Mouse (Mus musculus): ENCODE measurements around the gene Rplp0. TPM values are rescaled to one million over a fixed set of nuclear protein-coding genes. Genes with fewer than 3 reads are reported as not detected.

Gene Rplp0
- polyA plus RNA-seq, 1 experiment from 2014 or later = 1,589 TPM

DNA sequence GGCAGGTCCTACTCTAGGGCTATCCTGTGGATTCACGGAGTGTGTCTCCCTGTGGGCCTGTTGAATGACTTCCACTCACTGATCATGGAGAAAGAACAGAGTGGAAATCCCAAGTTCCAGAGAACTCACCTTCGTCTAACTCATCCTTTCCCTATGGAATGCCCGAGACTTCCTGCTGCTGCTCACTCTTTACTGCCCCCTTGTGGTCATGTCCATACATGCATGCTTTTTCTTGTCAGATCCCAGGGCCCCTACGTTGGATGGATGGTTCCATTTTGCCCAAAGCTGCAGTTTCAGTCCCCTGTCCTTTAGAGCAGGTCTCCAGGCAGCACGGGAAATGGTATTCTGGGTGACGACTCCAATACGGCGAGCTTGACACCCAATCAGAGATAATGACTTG lies 3.0 kb upstream of the Rplp0 start:
- no peak overlapping the region for H3K4me2 ChIP-seq
- H3K9ac ChIP-seq = no peak overlapping the region
- H3K27ac ChIP-seq = no peak overlapping the region; the same call in 1 of the 2 replicates
- WGBS = 10% methylated on average over 8 of the region's 8 CpGs
- ATAC-seq (ENCODE audit: borderline replicate concordance, extremely low read depth, low FRiP score, low TSS enrichment) = no peak
- no peak overlapping the region for H3K4me3 ChIP-seq
- H3K9me3 ChIP-seq = no peaks in the 10 kb centered on the region
- H3K27me3 ChIP-seq = no peaks in the 10 kb centered on the region
- peaks cover 41% of the 10 kb centered on the region for H3K36me3 ChIP-seq
- peaks cover 15% of the 10 kb centered on the region for H3K4me1 ChIP-seq

DNA sequence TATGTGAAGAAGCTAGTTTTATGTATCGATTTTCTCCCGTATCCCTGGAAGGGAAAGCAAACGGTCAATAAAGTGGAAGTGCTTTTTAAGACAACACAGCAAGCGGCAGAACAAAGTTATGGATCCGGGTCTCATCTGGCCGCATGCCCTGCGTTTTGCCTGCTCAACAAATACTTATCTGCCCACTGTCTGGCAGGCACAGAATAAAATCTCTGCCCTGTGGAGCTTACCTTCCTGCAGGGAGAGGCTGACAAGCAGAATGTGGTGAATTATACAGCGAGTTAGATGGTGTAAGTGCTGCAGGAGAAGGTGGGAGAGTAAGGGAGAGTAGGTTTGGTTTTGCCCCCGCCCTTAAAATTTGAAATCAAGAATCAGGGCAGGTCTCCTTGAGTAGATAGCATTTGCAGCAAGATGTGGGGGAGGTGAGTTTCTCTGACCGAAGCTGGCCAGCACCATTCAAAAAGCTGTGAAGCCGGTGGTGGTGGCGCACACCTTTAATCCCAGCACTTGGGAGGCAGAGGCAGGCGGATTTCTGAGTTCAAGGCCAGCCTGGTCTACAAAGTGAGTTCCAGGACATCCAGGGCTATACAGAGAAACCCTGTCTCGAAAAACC lies 979 bp upstream of the Rplp0 start:
- WGBS = 84% methylated on average over 14 of the region's 14 CpGs
- peaks cover 29% of the 10 kb centered on the region for H3K4me1 ChIP-seq
- no peak overlapping the region for H3K9ac ChIP-seq
- H3K4me2 ChIP-seq = no peak overlapping the region
- H3K36me3 ChIP-seq = peaks cover 42% of the 10 kb centered on the region
- H3K4me3 ChIP-seq = no peak overlapping the region
- H3K9me3 ChIP-seq = no peaks in the 10 kb centered on the region
- H3K27ac ChIP-seq = no peak overlapping the region
- H3K27me3 ChIP-seq = no peaks in the 10 kb centered on the region
- no peak for ATAC-seq (ENCODE audit: borderline replicate concordance, extremely low read depth, low FRiP score, low TSS enrichment)

DNA sequence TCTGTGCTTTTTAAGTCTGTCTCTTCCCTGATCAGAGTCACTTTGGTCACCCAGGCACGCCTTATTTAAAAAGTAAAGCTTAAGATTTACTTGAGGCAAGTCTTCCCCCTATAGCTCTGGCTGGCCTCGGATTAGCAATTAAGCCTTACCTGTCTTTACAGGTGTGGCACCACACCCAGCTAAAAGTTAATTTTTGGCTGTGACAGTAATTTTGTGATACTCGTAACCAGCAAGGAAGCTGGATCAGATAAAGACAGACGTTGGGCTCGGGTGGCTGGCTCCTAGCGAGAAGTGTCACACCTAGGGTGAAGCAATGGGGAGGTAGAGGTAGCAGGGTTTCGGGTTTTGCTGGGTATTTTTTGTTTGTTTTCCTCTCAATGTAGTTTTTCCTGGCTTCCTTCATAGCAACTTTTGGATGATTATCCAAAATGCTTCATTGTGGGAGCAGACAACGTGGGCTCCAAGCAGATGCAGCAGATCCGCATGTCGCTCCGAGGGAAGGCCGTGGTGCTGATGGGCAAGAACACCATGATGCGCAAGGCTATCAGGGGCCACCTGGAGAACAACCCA lies 1.2 kb downstream of the Rplp0 start:
- Histone ChIP-seq H3K9me3 (no peaks in the 10 kb centered on the region), H3K27ac (peak overlapping the region; percentile 80; the same call in 1 of the 2 replicates), H3K4me1 (peaks cover 43% of the 10 kb centered on the region), H3K9ac (peak overlapping the region; percentile 100), H3K36me3 (peaks cover 36% of the 10 kb centered on the region), H3K27me3 (no peaks in the 10 kb centered on the region), H3K4me3 (peak overlapping the region; percentile 79), H3K4me2 (peak overlapping the region; percentile 74)
- no peak for ATAC-seq (ENCODE audit: borderline replicate concordance, extremely low read depth, low FRiP score, low TSS enrichment)
- WGBS = 25% methylated on average over 13 of the region's 13 CpGs

DNA sequence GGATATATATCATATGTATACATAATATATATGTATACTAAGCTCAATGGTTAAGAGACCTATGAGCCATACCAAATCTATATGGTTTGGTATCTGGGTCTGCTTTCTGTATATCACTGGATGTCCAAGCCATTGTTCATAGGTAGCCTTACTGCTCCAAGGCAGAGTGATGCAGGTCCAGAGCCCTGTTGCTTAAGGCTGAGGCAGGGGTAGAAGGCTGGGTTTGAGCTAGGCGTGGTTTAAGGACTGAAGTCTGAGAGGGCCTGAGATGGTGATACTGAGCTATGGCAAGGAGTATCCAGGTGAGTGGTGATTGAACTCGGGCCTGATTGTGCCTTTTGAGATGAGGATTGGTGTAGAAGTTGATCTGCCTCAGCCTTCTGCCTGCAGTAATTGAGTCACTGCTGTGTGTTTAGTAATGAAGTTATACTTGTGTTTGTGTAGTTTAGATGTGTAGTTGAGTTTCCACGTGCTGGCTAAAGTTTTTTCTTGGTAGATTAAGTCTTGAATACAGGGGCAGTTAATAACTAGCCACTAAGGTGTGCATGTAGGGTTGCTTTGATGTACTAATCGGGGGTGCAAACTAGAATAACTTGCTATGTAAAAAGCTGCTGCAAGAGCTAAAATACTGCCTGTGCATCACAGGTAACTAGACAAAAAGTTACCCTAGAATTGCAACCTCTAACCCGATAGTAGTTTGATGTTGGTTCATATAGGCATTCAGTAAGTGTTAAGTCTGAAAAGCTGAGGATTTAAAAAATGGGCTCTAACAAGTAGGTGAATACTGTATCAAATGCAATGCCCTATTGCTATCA lies 4.7 kb downstream of the Rplp0 start:
- Histone ChIP-seq H3K9ac (0 out of 2 replicates have a peak overlapping the region, but pooled peaks have one; percentile 4), H3K27ac (peak overlapping the region; percentile 69; the same call in 1 of the 2 replicates), H3K4me1 (peaks cover 55% of the 10 kb centered on the region), H3K4me2 (peak overlapping the region; percentile 91; the same call in 1 of the 2 replicates), H3K4me3 (no peak overlapping the region), H3K9me3 (no peaks in the 10 kb centered on the region), H3K27me3 (no peaks in the 10 kb centered on the region), H3K36me3 (peaks cover 36% of the 10 kb centered on the region)
- 43% methylated on average over 5 of the region's 5 CpGs for WGBS
- no peak for ATAC-seq (ENCODE audit: borderline replicate concordance, extremely low read depth, low FRiP score, low TSS enrichment)

DNA sequence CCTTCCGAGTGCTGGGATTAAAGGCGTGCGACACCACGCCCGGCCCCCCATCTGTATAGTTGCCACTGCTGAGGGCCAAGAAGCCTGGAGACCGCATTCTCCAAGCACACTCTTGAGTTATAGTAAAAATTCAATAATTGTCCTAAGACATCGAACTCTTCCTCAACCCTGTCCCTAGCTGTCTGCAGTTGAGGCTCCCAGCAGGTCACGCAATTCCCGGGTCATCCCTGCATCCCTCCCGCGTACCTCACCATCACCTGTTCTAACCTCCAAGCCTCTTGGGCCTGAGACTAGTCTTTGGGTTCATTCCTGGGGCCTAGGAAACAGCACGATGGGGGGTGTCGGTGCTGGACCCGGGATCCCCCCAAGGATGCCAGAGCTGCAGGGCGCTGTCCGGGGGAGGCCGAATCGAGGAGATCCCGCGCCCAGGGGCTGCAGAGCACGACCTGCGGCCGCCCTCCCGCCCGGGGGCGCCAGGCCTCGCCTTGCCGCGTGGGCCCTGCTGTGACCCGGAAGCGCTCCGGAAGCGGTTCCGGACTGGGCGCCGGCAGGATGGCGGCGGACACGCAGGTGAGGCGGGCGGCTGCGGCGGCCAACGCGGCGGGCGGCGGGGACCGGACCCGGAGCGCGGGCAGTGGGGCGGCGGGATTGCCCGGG lies 5.6 kb downstream of the Rplp0 start, which contains the start of gene Gcn1l1:
Gene Gcn1l1 (plus strand): TSS at position 518 of the 657 bp plus-strand sequence.
- WGBS = 2% methylated on average over 38 of the region's 55 CpGs
- peak within 1 kb of the TSS; percentile 99 for H3K4me3 ChIP-seq
- no peaks in the 10 kb centered on the region for H3K27me3 ChIP-seq
- H3K4me2 ChIP-seq = peak within 1 kb of the TSS; percentile 91
- H3K36me3 ChIP-seq = peaks cover 36% of the 10 kb centered on the region
- ATAC-seq (ENCODE audit: borderline replicate concordance, extremely low read depth, low FRiP score, low TSS enrichment) = peak; percentile 83
- H3K27ac ChIP-seq = peak within 1 kb of the TSS; percentile 69
- peak within 1 kb of the TSS; percentile 92 for H3K9ac ChIP-seq
- H3K4me1 ChIP-seq = peaks cover 58% of the 10 kb centered on the region
- no peaks in the 10 kb centered on the region for H3K9me3 ChIP-seq

DNA sequence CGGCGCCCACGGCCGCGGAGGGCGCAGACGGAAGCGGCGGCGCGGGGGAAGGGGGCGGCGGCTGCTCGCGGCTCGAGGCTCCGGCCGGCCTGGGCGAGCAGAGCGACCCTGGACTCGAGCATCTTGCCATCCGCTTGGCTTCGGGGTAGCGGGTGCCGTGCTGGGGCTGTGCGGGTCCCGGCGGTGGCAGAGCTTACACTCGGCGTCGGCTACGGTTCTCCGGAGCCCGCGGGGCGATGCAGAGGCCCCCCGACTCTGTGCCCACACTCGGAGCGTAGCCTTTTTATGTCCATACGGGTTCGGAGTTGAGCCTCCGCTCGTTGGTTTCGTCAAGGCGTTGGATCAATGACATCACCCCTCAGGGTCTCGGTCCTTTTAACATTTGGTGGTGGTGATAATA lies 6.1 kb downstream of the Rplp0 start:
- ATAC-seq (ENCODE audit: borderline replicate concordance, extremely low read depth, low FRiP score, low TSS enrichment) = peak; percentile 36
- peaks cover 55% of the 10 kb centered on the region for H3K4me1 ChIP-seq
- under 1% methylated on average over 45 of the region's 46 CpGs for WGBS

DNA sequence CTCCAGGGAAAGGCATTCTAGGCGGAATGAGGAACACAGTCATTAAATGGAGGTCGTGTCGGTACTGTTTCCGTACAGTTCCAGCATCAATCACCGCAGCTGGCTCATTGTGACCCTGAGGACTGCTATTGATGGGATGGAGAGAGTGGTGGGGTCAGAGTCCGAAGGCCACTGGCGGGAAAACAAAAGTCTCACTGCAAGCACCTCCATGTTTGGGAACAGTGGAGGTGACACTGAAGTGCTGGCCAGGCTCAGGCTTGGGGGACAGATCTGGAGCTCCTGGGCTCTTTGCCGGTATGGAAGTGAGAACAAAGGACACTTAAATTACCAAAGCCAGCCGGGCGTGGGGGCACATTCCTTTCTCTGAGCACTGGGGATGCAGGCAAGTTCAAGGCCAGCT lies 9.4 kb downstream of the Rplp0 start:
- H3K27me3 ChIP-seq = no peaks in the 10 kb centered on the region
- H3K9me3 ChIP-seq = no peaks in the 10 kb centered on the region
- no peak for ATAC-seq (ENCODE audit: borderline replicate concordance, extremely low read depth, low FRiP score, low TSS enrichment)
- no peak overlapping the region for H3K9ac ChIP-seq
- no peak overlapping the region for H3K4me3 ChIP-seq
- H3K4me2 ChIP-seq = no peak overlapping the region
- peaks cover 27% of the 10 kb centered on the region for H3K36me3 ChIP-seq
- 39% methylated on average over 10 of the region's 10 CpGs for WGBS
- H3K4me1 ChIP-seq = peaks cover 36% of the 10 kb centered on the region
- H3K27ac ChIP-seq = peak overlapping the region; percentile 74

More for the DNA sequence above, 6.1 kb downstream of the Rplp0 start:
- H3K4me2 ChIP-seq = peak overlapping the region; percentile 91
- peak overlapping the region; percentile 69 for H3K27ac ChIP-seq
- H3K9me3 ChIP-seq = no peaks in the 10 kb centered on the region
- H3K4me3 ChIP-seq = peak overlapping the region; percentile 99
- peaks cover 36% of the 10 kb centered on the region for H3K36me3 ChIP-seq
- H3K27me3 ChIP-seq = no peaks in the 10 kb centered on the region
- peak overlapping the region; percentile 92 for H3K9ac ChIP-seq

DNA sequence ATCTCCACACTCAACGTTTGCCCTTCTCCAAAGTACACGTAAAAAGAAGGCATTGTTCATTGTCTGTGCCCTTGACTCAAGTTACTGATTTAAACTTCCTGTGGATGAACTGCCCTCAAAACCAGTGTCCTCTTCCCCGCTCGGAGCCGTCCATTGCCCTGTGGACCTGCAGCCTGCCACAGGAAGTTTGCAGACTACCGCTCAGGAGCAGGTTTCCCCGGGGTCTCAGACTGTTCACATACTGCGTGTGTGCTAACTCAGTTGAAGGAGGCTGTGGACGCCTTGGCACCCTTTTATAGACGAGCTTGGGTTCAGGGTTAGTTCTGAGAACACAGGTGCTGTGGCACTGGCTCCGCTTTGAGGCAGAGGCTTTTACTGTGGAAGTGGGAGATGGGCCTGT lies 10.0 kb downstream of the Rplp0 start:
- ATAC-seq (ENCODE audit: borderline replicate concordance, extremely low read depth, low FRiP score, low TSS enrichment) = no peak
- Histone ChIP-seq H3K27ac (peak overlapping the region; percentile 74), H3K4me2 (peak overlapping the region; percentile 1; the same call in 1 of the 2 replicates), H3K27me3 (no peaks in the 10 kb centered on the region), H3K9me3 (no peaks in the 10 kb centered on the region), H3K9ac (no peak overlapping the region), H3K4me1 (peaks cover 36% of the 10 kb centered on the region), H3K36me3 (peaks cover 27% of the 10 kb centered on the region), H3K4me3 (no peak overlapping the region)
- WGBS = 58% methylated on average over 11 of the region's 11 CpGs

DNA sequence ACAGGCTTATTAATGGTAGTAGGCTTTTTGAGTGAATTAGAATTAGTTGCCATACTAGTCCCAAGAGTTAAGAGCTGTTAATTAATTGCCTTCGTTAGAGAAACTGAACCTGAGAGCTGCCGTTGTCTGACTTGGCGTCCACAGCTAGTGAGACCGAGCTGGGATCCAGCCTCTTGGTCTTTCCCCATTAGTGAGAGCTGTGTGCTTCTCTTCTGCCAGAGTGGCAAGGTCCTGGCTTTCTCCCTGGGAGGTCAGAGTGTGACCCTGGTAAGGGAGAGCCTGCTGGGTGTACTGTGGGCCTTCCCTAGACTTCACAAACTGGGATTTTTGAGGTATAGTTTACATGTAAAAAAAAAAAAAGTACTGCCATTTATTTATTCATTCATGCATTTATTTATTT lies 10.5 kb downstream of the Rplp0 start:
- H3K4me3 ChIP-seq = no peak overlapping the region
- 83% methylated on average over 4 of the region's 4 CpGs for WGBS
- peak overlapping the region; percentile 74 for H3K27ac ChIP-seq
- H3K9ac ChIP-seq = no peak overlapping the region
- H3K36me3 ChIP-seq = peaks cover 30% of the 10 kb centered on the region
- peaks cover 32% of the 10 kb centered on the region for H3K4me1 ChIP-seq
- H3K27me3 ChIP-seq = no peaks in the 10 kb centered on the region
- no peaks in the 10 kb centered on the region for H3K9me3 ChIP-seq
- peak overlapping the region; percentile 1; the same call in 1 of the 2 replicates for H3K4me2 ChIP-seq
- ATAC-seq (ENCODE audit: borderline replicate concordance, extremely low read depth, low FRiP score, low TSS enrichment) = no peak

DNA sequence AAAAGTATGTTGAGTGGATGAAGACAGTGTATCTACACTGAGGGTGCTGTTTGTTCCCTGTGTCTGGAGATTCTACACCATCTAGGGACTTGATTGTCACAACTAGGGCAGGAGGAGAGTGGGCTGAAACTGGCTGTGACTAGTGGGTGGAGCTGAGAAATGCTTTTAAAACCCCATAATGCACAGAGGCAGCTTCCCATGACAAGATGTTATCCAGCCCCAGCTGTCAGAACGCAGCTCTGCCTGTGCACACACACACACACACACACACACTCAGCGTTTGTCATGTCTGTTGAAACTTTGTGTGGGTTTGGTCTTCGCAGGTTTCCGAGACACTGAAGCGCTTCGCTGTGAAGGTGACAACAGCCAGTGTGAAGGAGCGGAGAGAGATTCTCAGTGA lies 11.8 kb downstream of the Rplp0 start:
- 92% methylated on average over 7 of the region's 7 CpGs for WGBS
- no peaks in the 10 kb centered on the region for H3K9me3 ChIP-seq
- no peak for ATAC-seq (ENCODE audit: borderline replicate concordance, extremely low read depth, low FRiP score, low TSS enrichment)
- H3K4me2 ChIP-seq = no peak overlapping the region
- H3K27me3 ChIP-seq = no peaks in the 10 kb centered on the region
- H3K27ac ChIP-seq = no peak overlapping the region
- H3K4me3 ChIP-seq = no peak overlapping the region
- peaks cover 26% of the 10 kb centered on the region for H3K4me1 ChIP-seq
- H3K36me3 ChIP-seq = peaks cover 39% of the 10 kb centered on the region
- no peak overlapping the region for H3K9ac ChIP-seq

DNA sequence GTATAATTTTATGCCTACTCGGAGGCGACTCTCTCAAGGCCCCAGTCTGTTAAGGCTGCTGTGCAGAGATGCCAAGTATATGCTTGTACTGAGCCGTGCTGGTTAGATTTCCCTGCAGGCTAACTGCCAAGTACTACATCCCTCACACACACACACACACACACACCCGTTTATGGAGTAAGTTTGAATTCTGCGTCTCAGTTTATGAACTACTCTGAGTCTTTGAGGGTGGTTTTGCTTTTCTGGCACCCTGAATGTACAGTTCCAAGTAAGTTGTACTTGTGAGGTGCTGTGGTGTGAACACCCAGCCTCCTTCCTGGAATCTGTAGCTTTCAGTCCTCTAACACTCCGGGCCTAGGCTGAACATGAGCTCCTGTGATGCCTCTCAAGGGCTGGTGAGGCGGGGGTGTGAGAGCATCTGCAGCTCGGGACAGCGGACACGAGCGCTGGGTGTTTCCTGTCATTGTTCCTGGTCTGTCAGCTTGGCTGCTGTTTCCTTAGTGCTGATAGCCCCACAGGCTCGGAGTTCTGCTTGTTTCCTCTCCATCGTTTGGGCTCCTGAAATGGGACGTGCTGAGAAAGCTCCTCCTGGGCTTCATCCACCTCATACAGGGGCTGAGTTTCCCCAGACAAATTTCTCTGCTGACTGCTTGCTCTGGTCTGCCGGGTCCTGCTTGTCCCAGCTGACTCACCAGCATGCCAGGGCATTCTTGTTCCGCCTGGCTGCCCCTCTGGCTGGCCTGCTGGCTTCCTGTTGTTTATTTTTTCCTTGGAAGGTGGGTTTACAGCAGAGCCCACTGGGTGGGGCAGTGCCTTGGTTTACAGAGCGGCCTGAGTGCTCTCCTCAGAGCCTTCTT lies 13.6 kb downstream of the Rplp0 start:
- 50% methylated on average over 17 of the region's 17 CpGs for WGBS
- H3K4me2 ChIP-seq = no peak overlapping the region

More for the DNA sequence above, 13.6 kb downstream of the Rplp0 start:
- peak overlapping the region; percentile 82 for H3K27ac ChIP-seq
- ATAC-seq (ENCODE audit: borderline replicate concordance, extremely low read depth, low FRiP score, low TSS enrichment) = peak; percentile 51
- peaks cover 17% of the 10 kb centered on the region; the same call in 1 of the 2 replicates for H3K4me1 ChIP-seq
- no peaks in the 10 kb centered on the region for H3K27me3 ChIP-seq
- H3K36me3 ChIP-seq = peaks cover 57% of the 10 kb centered on the region
- no peak overlapping the region for H3K4me3 ChIP-seq
- H3K9ac ChIP-seq = no peak overlapping the region
- no peaks in the 10 kb centered on the region for H3K9me3 ChIP-seq

Measured in lung, embryonic 15.5 days (tissue).